Mouse (Mus musculus) limb, embryonic 15.5 days (tissue): Measurements from ENCODE around the gene Acot6. TPM values are rescaled to one million over a fixed set of nuclear protein-coding genes. Genes with fewer than 3 reads are reported as not detected.
"Not testable (repeated sequence)": the region's sequence is repeated elsewhere in the genome, so short reads cannot be mapped to it uniquely, and the experiment has no call there.

Source experiments
- ATAC-seq: fragments of 200-750 bp; cut with Nextera tagmentation; 2 replicates; pipeline ENCODE4 v1.8.0; 2017; ENCODE audit warnings: low read depth, moderate TSS enrichment; ENCODE audit not compliant: insufficient number of reproducible peaks, low FRiP score, low TSS enrichment
- H3K27ac ChIP-seq: fragments of 300-500 bp; sonication (generic); 2 replicates; pipeline ENCODE4 v1.5.1; 2015; ENCODE audit warnings: moderate library complexity, mild to moderate bottlenecking, inconsistent platforms
- H3K27me3 ChIP-seq: fragments of 300-500 bp; sonication (generic); 2 replicates; pipeline ENCODE4 v1.6.1; 2015; ENCODE audit warnings: inconsistent platforms
- H3K36me3 ChIP-seq: fragments of 300-500 bp; sonication (generic); 2 replicates; pipeline ENCODE4 v1.6.1; 2015; ENCODE audit warnings: inconsistent platforms
- H3K4me1 ChIP-seq: fragments of 300-500 bp; sonication (generic); 2 replicates; pipeline ENCODE4 v1.6.1; 2015; ENCODE audit warnings: inconsistent platforms
- H3K4me2 ChIP-seq: fragments of 300-500 bp; sonication (generic); 2 replicates; pipeline ENCODE4 v1.6.1; 2015; ENCODE audit warnings: mild to moderate bottlenecking, inconsistent platforms
- H3K4me3 ChIP-seq: fragments of 300-500 bp; sonication (generic); 2 replicates; pipeline ENCODE4 v1.5.1; 2015; ENCODE audit warnings: mild to moderate bottlenecking, inconsistent platforms
- H3K9ac ChIP-seq: fragments of 300-500 bp; sonication (generic); 2 replicates; pipeline ENCODE4 v1.6.1; 2015; ENCODE audit warnings: inconsistent platforms
- H3K9me3 ChIP-seq: fragments of 300-500 bp; sonication (generic); 2 replicates; pipeline ENCODE4 v1.6.1; 2016; ENCODE audit warnings: inconsistent platforms
- WGBS: fragments of 180-500 bp; shearing (Covaris S2); methylation state at CpG from one replicate; pipeline ENCODE4 v1.1.7; 2015; 5-methylcytosine and 5-hydroxymethylcytosine counted together
- polyA plus RNA-seq: library from polyadenylated mRNA; unstranded; fragments of >200 nt; fragmentation: Nextera tagmentation; extraction: Ambion mirVana; gene quantifications from 2 replicates; pipeline ENCODE4 v1.2.1, GENCODE M21; 2015

The Acot6 gene
- polyA plus RNA-seq: 1.0 and 1.7 TPM in 2 replicates

DNA sequence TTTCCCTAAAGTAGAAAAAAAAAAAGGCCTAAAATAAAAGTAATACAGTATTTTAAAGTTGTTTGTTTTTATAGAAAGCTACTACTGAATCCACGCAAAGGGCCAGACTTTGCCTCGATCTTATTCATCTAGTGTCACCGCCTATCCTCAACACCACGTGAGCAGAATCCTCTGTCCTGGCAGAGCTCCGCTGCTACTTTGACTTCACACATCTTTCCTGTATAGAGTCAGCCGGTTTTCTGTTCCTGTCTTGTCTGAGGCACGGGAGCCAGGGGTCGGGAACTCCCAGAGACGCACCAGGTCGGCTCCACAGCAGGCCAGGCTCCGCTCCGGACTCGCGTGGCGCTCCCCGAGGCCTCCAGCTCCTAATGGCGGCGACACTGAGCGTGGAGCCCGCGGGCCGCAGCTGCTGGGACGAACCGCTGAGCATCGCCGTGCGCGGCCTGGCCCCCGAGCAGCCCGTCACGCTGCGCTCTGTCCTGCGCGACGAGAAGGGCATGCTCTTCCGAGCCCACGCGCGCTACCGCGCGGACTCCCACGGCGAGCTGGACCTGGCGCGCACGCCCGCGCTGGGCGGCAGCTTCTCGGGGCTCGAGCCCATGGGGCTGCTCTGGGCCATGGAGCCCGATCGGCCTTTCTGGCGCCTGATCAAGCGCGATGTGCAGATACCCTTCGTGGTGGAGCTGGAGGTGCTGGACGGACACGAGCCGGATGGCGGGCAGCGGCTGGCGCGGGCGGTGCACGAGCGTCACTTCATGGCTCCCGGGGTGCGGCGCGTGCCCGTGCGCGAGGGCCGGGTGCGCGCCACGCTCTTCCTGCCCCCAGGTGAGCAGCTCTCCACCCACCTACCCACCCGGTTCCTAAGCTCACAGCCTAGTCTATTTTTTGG, at the start of gene Acot6:
Gene Acot6, plus strand, starts transcription at position 51 of the 889 bp plus-strand sequence.
- Histone ChIP-seq H3K4me3 (peak within 1 kb of the TSS; percentile 54), H3K27ac (peak within 1 kb of the TSS; percentile 71), H3K4me2 (peak within 1 kb of the TSS; percentile 76), H3K9ac (peak within 1 kb of the TSS; percentile 47)
- WGBS: under 1% methylated on average over 80 of the region's 80 CpGs
- H3K9me3 ChIP-seq, ATAC-seq, H3K4me1 ChIP-seq, H3K36me3 ChIP-seq, H3K27me3 ChIP-seq: not testable (repeated sequence)

- not testable (repeated sequence) for H3K27ac ChIP-seq, H3K4me1 ChIP-seq, ATAC-seq, H3K4me2 ChIP-seq, H3K9me3 ChIP-seq, H3K4me3 ChIP-seq, H3K9ac ChIP-seq, H3K36me3 ChIP-seq
- H3K27me3 ChIP-seq: peaks cover 16% of the 10 kb centered on the region
- WGBS: 80% methylated on average over 5 of the region's 5 CpGs
These were observed 49.7 kb upstream of the Acot6 start for GRCm38 (mm10) chr12:84050744-84051143.

GRCm38 (mm10) chr12:84051937-84052474, 48.4 kb upstream of the Acot6 start, which contains the start of gene Acot3:
Acot3 (plus strand) TSS chr12:84052144.
- Histone ChIP-seq H3K9ac (no peak within 1 kb of the TSS), H3K27ac (no peak within 1 kb of the TSS), H3K4me2 (no peak within 1 kb of the TSS), H3K4me1 (peaks cover 6% of the 10 kb centered on the region), H3K9me3 (no peaks in the 10 kb centered on the region; the same call in 1 of the 2 replicates), H3K36me3 (no peaks in the 10 kb centered on the region), H3K27me3 (peaks cover 16% of the 10 kb centered on the region), H3K4me3 (peak within 1 kb of the TSS; percentile 43; the same call in 1 of the 2 replicates)
- no peak for ATAC-seq
- 77% methylated on average over 5 of the region's 5 CpGs for WGBS

GRCm38 (mm10) chr12:84052609-84053008, 47.8 kb upstream of the Acot6 start:
- Histone ChIP-seq H3K36me3 (no peaks in the 10 kb centered on the region), H3K4me1 (peaks cover 6% of the 10 kb centered on the region), H3K27ac (no peak overlapping the region), H3K9ac (no peak overlapping the region), H3K4me3 (0 out of 2 replicates have a peak overlapping the region, but pooled peaks have one; percentile 43), H3K9me3 (no peaks in the 10 kb centered on the region; the same call in 1 of the 2 replicates), H3K27me3 (peaks cover 16% of the 10 kb centered on the region), H3K4me2 (no peak overlapping the region)
- 90% methylated on average over 7 of the region's 7 CpGs for WGBS
- ATAC-seq: no peak

- Histone ChIP-seq H3K9ac (no peak overlapping the region), H3K4me3 (peak overlapping the region; percentile 43), H3K27ac (no peak overlapping the region), H3K9me3 (no peaks in the 10 kb centered on the region; the same call in 1 of the 2 replicates), H3K36me3 (no peaks in the 10 kb centered on the region), H3K27me3 (peaks cover 16% of the 10 kb centered on the region), H3K4me2 (peak overlapping the region; percentile 84), H3K4me1 (peaks cover 6% of the 10 kb centered on the region)
- no peak for ATAC-seq
- WGBS: 12% methylated on average over 16 of the region's 16 CpGs
These were observed 47.3 kb upstream of the Acot6 start for GRCm38 (mm10) chr12:84053173-84053572.

DNA sequence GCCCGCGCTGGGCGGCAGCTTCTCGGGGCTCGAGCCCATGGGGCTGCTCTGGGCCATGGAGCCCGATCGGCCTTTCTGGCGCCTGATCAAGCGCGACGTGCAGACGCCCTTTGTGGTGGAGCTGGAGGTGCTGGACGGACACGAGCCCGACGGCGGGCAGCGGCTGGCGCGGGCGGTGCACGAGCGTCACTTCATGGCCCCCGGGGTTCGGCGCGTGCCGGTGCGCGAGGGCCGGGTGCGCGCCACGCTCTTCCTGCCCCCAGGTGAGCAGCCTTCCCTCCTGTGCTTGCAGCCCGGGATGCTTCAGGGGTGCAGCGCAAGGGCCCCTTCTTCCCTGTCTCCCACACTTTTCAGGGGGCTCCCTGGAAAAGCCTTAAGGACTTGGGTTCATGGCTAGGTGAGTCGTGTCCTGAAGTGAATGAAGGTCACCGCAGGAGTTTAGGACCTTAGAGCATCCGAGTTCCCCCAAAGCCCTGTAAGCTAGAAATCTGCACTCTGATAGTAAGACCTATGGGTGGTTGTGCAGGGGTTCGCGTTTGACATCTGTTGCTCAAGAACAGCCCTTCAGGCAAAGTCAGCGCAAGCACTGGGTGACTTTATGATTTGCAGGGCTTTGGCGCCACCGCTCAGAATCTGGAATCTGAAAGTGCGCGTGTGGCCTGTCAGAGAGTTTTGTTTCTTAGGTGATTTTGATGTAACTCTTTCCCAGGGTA, 46.6 kb upstream of the Acot6 start:
- peak overlapping the region; percentile 35; the same call in 1 of the 2 replicates for H3K9ac ChIP-seq
- H3K4me3 ChIP-seq: peak overlapping the region; percentile 43
- no peaks in the 10 kb centered on the region for H3K9me3 ChIP-seq
- H3K4me2 ChIP-seq: peak overlapping the region; percentile 84
- no peak for ATAC-seq
- no peak overlapping the region for H3K27ac ChIP-seq
- peaks cover 6% of the 10 kb centered on the region for H3K4me1 ChIP-seq
- H3K27me3 ChIP-seq: peaks cover 16% of the 10 kb centered on the region
- H3K36me3 ChIP-seq: no peaks in the 10 kb centered on the region
- WGBS: 2% methylated on average over 41 of the region's 46 CpGs

DNA sequence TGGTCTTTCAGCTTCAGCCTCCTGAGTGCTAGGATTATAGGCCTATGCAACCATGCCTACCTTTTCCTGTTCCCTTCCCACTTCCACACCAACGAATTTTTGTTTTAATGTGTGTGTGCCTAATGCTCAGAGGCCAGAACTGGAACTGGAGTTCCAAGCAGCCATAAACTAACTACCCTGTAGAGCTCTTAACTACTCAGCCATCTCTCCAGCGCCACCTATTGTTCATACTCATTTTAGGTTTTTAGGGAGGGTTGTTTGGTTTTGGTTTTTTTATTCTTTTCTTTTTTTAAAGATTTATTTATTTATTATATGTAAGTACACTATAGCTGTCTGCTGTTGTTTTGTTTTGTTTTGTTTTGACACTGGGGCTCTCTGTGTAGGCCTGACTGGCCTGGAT, 39.5 kb upstream of the Acot6 start:
- H3K9ac ChIP-seq: no peak overlapping the region
- H3K4me3 ChIP-seq: no peak overlapping the region
- no peaks in the 10 kb centered on the region for H3K9me3 ChIP-seq
- H3K36me3 ChIP-seq: no peaks in the 10 kb centered on the region
- WGBS: 42% methylated on average over 2 of the region's 2 CpGs
- no peak overlapping the region for H3K27ac ChIP-seq
- ATAC-seq: no peak
- no peaks in the 10 kb centered on the region for H3K27me3 ChIP-seq
- H3K4me2 ChIP-seq: no peak overlapping the region
- no peaks in the 10 kb centered on the region for H3K4me1 ChIP-seq

DNA sequence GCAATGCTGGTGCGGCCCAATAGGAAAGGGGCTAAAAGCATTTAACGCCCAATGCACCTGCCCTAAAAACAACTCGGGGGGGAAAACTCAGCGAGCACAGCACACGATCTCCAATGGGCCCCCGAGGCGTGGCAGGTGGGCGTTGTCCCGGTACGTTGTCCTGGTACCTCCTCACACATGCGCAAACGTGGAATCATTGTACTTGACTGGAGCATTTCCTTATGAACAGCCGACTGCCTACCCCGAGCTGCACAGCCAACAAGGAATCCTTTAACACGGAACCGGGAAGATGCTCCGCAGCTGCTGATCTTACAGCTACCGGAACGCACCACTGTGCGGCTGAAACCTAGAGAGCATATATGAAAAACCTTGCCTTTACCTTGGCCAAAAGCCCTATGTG, 38.1 kb upstream of the Acot6 start:
- Histone ChIP-seq H3K4me2 (no peak overlapping the region), H3K27ac (no peak overlapping the region), H3K9ac (no peak overlapping the region), H3K27me3 (peaks cover 4% of the 10 kb centered on the region; the same call in 1 of the 2 replicates), H3K9me3 (no peaks in the 10 kb centered on the region), H3K36me3 (no peaks in the 10 kb centered on the region), H3K4me3 (no peak overlapping the region), H3K4me1 (no peaks in the 10 kb centered on the region)
- 92% methylated on average over 20 of the region's 20 CpGs for WGBS
- ATAC-seq: no peak

DNA sequence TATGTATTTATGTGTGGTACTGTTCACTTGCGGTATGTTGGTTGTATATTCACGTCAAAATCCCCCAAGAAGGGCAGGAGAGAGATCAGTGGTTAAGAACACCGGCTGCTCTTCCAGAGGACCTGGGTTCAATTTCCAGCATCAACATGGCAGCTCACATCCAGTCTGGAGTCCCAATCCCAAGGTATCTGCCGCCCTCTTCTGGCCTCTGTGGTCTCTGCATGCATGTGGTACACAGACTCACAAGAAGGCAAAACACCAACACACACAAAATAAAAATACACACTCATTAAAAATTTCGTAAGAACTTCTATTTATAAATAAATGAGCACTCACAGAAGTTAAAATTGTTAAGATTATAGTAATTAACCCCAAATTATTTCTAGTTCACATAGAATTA, 37.2 kb upstream of the Acot6 start:
- ATAC-seq: no peak
- WGBS: 66% methylated on average over 5 of the region's 5 CpGs
- Histone ChIP-seq H3K9ac (no peak overlapping the region), H3K27me3 (peaks cover 13% of the 10 kb centered on the region), H3K27ac (no peak overlapping the region), H3K9me3 (no peaks in the 10 kb centered on the region), H3K4me1 (no peaks in the 10 kb centered on the region), H3K4me3 (no peak overlapping the region), H3K4me2 (no peak overlapping the region), H3K36me3 (no peaks in the 10 kb centered on the region)

DNA sequence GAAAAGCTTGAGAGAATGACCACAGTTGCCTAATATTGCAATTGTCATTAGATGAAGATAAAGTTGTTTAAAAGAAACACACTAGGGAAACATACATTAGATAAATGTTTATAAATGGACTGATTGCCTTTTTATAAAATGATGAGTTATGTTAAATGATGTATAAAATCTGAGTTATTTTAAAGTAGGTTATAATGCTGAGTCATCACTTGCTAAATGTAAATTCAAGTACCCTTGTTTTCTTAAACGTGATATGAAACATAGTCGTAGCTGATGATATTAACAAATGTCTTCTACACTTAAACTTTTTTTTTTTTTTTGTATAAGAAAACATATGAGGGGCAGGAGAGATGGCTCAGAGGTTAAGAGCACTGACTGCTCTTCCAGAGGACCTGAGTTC, 36.6 kb upstream of the Acot6 start:
- WGBS: 73% methylated on average over 2 of the region's 2 CpGs
- peaks cover 19% of the 10 kb centered on the region for H3K27me3 ChIP-seq
- H3K4me2 ChIP-seq: no peak overlapping the region
- H3K27ac ChIP-seq: no peak overlapping the region
- no peak overlapping the region for H3K4me3 ChIP-seq
- H3K9ac ChIP-seq: no peak overlapping the region
- no peak for ATAC-seq
- no peaks in the 10 kb centered on the region for H3K9me3 ChIP-seq
- no peaks in the 10 kb centered on the region for H3K4me1 ChIP-seq
- H3K36me3 ChIP-seq: no peaks in the 10 kb centered on the region

DNA sequence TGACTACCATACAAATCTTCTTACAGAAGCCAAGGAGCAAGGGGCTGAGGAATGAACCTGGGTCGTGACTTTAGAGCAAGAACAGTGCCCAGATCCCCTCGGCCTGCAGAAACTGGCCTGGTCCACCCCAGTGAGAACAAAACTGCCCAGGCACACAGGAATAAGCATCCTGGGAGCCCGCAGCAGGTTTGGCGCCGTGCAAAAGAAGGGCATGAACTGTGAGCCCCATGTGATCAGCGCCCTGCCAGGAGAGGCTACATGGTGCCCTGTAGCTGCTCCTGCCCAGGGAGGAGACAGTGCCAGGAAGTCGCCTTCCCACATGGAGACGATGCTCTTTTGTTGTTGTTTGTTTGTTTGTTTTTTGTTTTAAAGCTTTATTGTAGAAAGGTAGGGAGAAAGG, 35.8 kb upstream of the Acot6 start:
- Histone ChIP-seq H3K36me3 (no peaks in the 10 kb centered on the region), H3K27me3 (peaks cover 25% of the 10 kb centered on the region), H3K4me2 (no peak overlapping the region), H3K9ac (no peak overlapping the region), H3K9me3 (no peaks in the 10 kb centered on the region), H3K27ac (no peak overlapping the region), H3K4me1 (peaks cover under 1% of the 10 kb centered on the region; the same call in 1 of the 2 replicates), H3K4me3 (no peak overlapping the region)
- 73% methylated on average over 8 of the region's 8 CpGs for WGBS
- ATAC-seq: no peak
